ENCODE assay signal across 20 mouse cellular contexts in the genomic region with DNA sequence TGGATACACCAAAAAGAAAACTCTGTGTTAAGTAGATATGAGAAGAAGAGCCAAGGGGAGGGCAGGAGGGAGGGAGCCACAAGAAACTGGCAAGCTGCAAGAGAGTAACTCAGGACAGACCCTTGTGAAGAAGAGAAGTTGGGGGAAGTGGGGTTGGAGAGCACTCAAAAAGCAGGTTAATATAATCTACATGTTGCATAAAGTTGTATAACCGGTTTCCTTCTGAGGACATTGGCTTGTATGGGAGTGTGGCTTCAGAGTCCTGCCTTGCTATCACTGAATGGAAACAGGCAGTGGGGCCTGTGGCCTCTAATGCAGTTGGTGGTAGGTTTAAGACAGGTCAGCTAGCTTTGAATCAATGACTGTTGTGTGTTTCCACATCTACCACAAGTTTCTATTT. TPM values are rescaled to one million over a fixed set of nuclear protein-coding genes. Genes with fewer than 3 reads are reported as not detected.
DNase-seq lines count a peak whose midpoint lies in the region; ATAC-seq and TF ChIP-seq lines count a peak whose summit lies in the region.
"Not testable (repeated sequence)": the region's sequence is repeated elsewhere in the genome, so short reads cannot be mapped to it uniquely, and the experiment has no call there.
"Had no signal": no experiment of that assay in that cellular context is flagged by ENCODE, and none has a peak within 500 bp of the region (broad histone marks: within the 10 kb centered on the region; RNA-seq: fewer than 3 reads in every experiment).

No protein-coding gene starts in this region.

- H3K9me3 ChIP-seq in embryonic facial prominence, embryonic 14.5 days (ENCODE audit: control insufficient read depth, low read length); intestine, embryonic 15.5 days; lung, embryonic 16.5 days (ENCODE audit: control insufficient read depth, low read length); stomach, embryonic 16.5 days (replicated peaks; ENCODE audit: control insufficient read depth, low read length): not testable (repeated sequence)

- not testable (repeated sequence) for H3K36me3 ChIP-seq in embryonic facial prominence, embryonic 14.5 days (ENCODE audit: control insufficient read depth, insufficient read depth, low read length); intestine, embryonic 15.5 days; lung, embryonic 16.5 days (ENCODE audit: control insufficient read depth, insufficient read depth, low read length); stomach, embryonic 16.5 days (ENCODE audit: control insufficient read depth, insufficient read depth, low read length)

- peak; percentile 26; the same call in 1 of the 2 replicates for ATAC-seq in embryonic facial prominence, embryonic 14.5 days (ENCODE audit: low read depth)
- ATAC-seq in intestine, embryonic 15.5 days: peak; percentile 90
- ATAC-seq in lung, embryonic 16.5 days (ENCODE audit: low read depth): peak; percentile 89
- 0 out of 2 replicates have a peak, but pooled peaks have one; percentile 3 for ATAC-seq in megakaryocyte, adult 5-6 weeks (ENCODE audit: poor library complexity, severe bottlenecking)
- peak; percentile 60; the same call in 1 of the 2 replicates for ATAC-seq in stomach, embryonic 16.5 days (ENCODE audit: insufficient read depth, low FRiP score)

- not testable (repeated sequence) for H3K4me1 ChIP-seq in embryonic facial prominence, embryonic 14.5 days (ENCODE audit: control insufficient read depth, insufficient read depth, low read length); intestine, embryonic 15.5 days (replicated peaks); lung, adult 2 months (ENCODE audit: control insufficient read depth, insufficient read depth, low read length); lung, embryonic 16.5 days (replicated peaks; ENCODE audit: control insufficient read depth, insufficient read depth, low read length); stomach, embryonic 16.5 days (ENCODE audit: control insufficient read depth, insufficient read depth, low read length)

- H3K4me3 ChIP-seq in embryonic facial prominence, embryonic 14.5 days (ENCODE audit: low read depth, low read length); intestine, embryonic 15.5 days (replicated peaks); lung, adult 2 months (replicated peaks; ENCODE audit: extremely low read depth, low read depth, low read length); lung, embryonic 16.5 days (ENCODE audit: low read length); stomach, embryonic 16.5 days (replicated peaks; ENCODE audit: low read length): not testable (repeated sequence)

- not testable (repeated sequence) for TF ChIP-seq POLR2A in lung, adult 2 months (IDR thresholded peaks at IDR 0.05; ENCODE audit: borderline replicate concordance, extremely low read depth, low read depth, low read length)

- not testable (repeated sequence) for H3K27ac ChIP-seq in embryonic facial prominence, embryonic 14.5 days (replicated peaks; ENCODE audit: low read depth, low read length); intestine, embryonic 15.5 days; lung, embryonic 16.5 days (ENCODE audit: low read length); stomach, embryonic 16.5 days (ENCODE audit: low read length)

- TF ChIP-seq CTCF in lung, adult 2 months (IDR thresholded peaks at IDR 0.05; ENCODE audit: insufficient read depth, low read length): not testable (repeated sequence)

- H3K9ac ChIP-seq in embryonic facial prominence, embryonic 14.5 days (ENCODE audit: low read depth, low read length); intestine, embryonic 15.5 days; lung, embryonic 16.5 days (ENCODE audit: low read length); stomach, embryonic 16.5 days (ENCODE audit: low read length): not testable (repeated sequence)

- DNase-seq in embryonic facial prominence, embryonic 14.5 days (ENCODE audit: low spot score): not testable (repeated sequence)
- DNase-seq in lung, adult 2 months: peak; percentile 30
- DNase-seq in lung, postnatal 14 days: peak; percentile 37

- not testable (repeated sequence) for H3K4me2 ChIP-seq in embryonic facial prominence, embryonic 14.5 days (ENCODE audit: low read depth, low read length); intestine, embryonic 15.5 days (replicated peaks); lung, embryonic 16.5 days (ENCODE audit: low read depth, low read length); stomach, embryonic 16.5 days (ENCODE audit: low read depth, low read length)

- not testable (repeated sequence) for H3K27me3 ChIP-seq in embryonic facial prominence, embryonic 14.5 days (replicated peaks; ENCODE audit: control insufficient read depth, insufficient read depth, low read length); intestine, embryonic 15.5 days (replicated peaks); lung, embryonic 16.5 days (ENCODE audit: control insufficient read depth, insufficient read depth, low read depth, low read length); stomach, embryonic 16.5 days (ENCODE audit: control insufficient read depth, insufficient read depth, low read length)

- WGBS in embryonic facial prominence, embryonic 14.5 days: 80% methylated on average over 1 of the region's 1 CpGs
- WGBS in intestine, embryonic 15.5 days: 50% methylated on average over 1 of the region's 1 CpGs
- WGBS in lung, adult 2 months: 62% methylated on average over 1 of the region's 1 CpGs
- WGBS in lung, embryonic 16.5 days: no CpG with 5 or more reads among the region's 1 CpGs
- WGBS in stomach, embryonic 16.5 days: 86% methylated on average over 1 of the region's 1 CpGs

RNA-seq across cellular contexts. Expression of a gene that starts 1.5 kb away (rescaled TPM):
- 1.1 and 1.2 TPM in 2 replicates for polyA plus RNA-seq in embryonic facial prominence, embryonic 14.5 days (2014; fragmentation: Nextera tagmentation; extraction: Ambion mirVana)
- 1.00 and 2.5 TPM in 2 replicates for polyA plus RNA-seq in intestine, embryonic 15.5 days (2015; fragmentation: Nextera tagmentation; extraction: Ambion mirVana)
- 4.4 and 5.8 TPM in 2 replicates for polyA plus RNA-seq in lung, adult 2 months (2012; rRNA removed)
- polyA plus RNA-seq in lung, embryonic 16.5 days (2015; fragmentation: Nextera tagmentation; extraction: Ambion mirVana): 3.5 and 3.8 TPM in 2 replicates
- total RNA-seq in megakaryocyte, adult 5-6 weeks (2015): 1.2 and 5.6 TPM in 2 replicates
- total RNA-seq in megakaryocyte, adult 5-6 weeks (2017): 1.4 and 3.7 TPM in 2 replicates
- polyA plus RNA-seq in stomach, embryonic 16.5 days (2015; fragmentation: Nextera tagmentation; extraction: Ambion mirVana): 0.49 and 0.81 TPM in 2 replicates
- total RNA-seq: forebrain, postnatal 0 days; gastrocnemius, adult 2 months; gastrocnemius, postnatal 4 days; heart, postnatal 10 days had no signal
- polyA plus RNA-seq: brain, embryonic 14.5 days; C2C12; CD4-positive, CD25-positive, alpha-beta regulatory T cell, adult 4 months; embryonic facial prominence, embryonic 11.5 days; forebrain, embryonic 11.5 days; forebrain, embryonic 14.5 days; forebrain, postnatal 0 days; hindbrain, embryonic 10.5 days; hindbrain, embryonic 13.5 days; hindbrain, embryonic 16.5 days had no signal

Comparison
In these comparisons a context has a peak if more than half of its experiments do, and no peak if none do; other contexts are left out.
1. ATAC-seq: peak in every context shown above with its lines; median percentile 90 in intestine, embryonic 15.5 days; 89 in lung, embryonic 16.5 days; 60 in stomach, embryonic 16.5 days; 26 in embryonic facial prominence, embryonic 14.5 days; 3 in megakaryocyte, adult 5-6 weeks.